Mouse (Mus musculus) brain, embryonic 14.5 days (tissue): ENCODE measurements at regions not wholly inside any gene's neighbourhood (a gene's known extent, or its start where the extent isn't known, plus 50 kb on each side); places are given as distances from the start of the nearest gene placed in this dataset.

Source experiments
- CTCF ChIP-seq: fragments of 200-500 bp; IDR thresholded peaks from 2 replicates; pipeline ENCODE4 v1.5.1; 2012; ENCODE audit warnings: inconsistent platforms, mild to moderate bottlenecking, moderate library complexity, borderline replicate concordance; ENCODE audit not compliant: insufficient read depth, insufficient read length; ENCODE audit errors: extremely low read depth
- POLR2A ChIP-seq: fragments of 200-500 bp; IDR thresholded peaks from 2 replicates; pipeline ENCODE4 v1.6.1; 2012; ENCODE audit warnings: mild to moderate bottlenecking, inconsistent platforms, borderline replicate concordance; ENCODE audit not compliant: poor library complexity, insufficient read depth, insufficient read length, severe bottlenecking; ENCODE audit errors: extremely low read depth

- no peak for TF ChIP-seq POLR2A
- no peak for TF ChIP-seq CTCF
Measured at GRCm38 (mm10) chr6:41177152-41177551, 124.9 kb upstream of the Try4 start.
